Mouse (Mus musculus): ENCODE results near the gene Hps5. TPM values are rescaled to one million over a fixed set of nuclear protein-coding genes. Genes with fewer than 3 reads are reported as not detected.
"Not testable (repeated sequence)": the region's sequence is repeated elsewhere in the genome, so short reads cannot be mapped to it uniquely, and the experiment has no call there.

Gene Hps5
- polyA plus RNA-seq, 1 experiment from 2014 or later: 13.2 TPM

GRCm38 (mm10) chr7:46751490-46751889 lies 44.4 kb downstream of the Hps5 start, which contains the start of gene Saa2:
TSS of gene Saa2 (plus strand) at chr7:46751790.
- WGBS: 69% methylated on average over 3 of the region's 3 CpGs
- Histone ChIP-seq H3K27me3 (no peaks in the 10 kb centered on the region), H3K36me3 (no peaks in the 10 kb centered on the region), H3K4me2 (no peak within 1 kb of the TSS), H3K4me1 (replicated peaks) (no peaks in the 10 kb centered on the region), H3K9me3 (no peaks in the 10 kb centered on the region), H3K9ac (no peak within 1 kb of the TSS), H3K27ac (replicated peaks) (no peak within 1 kb of the TSS), H3K4me3 (no peak within 1 kb of the TSS)
- ATAC-seq (ENCODE audit: low FRiP score, low read depth): no peak

GRCm38 (mm10) chr7:46748459-46748858 lies 47.4 kb downstream of the Hps5 start:
- Histone ChIP-seq H3K27ac (replicated peaks) (no peak overlapping the region), H3K4me3 (no peak overlapping the region), H3K9me3 (no peaks in the 10 kb centered on the region), H3K4me2 (no peak overlapping the region), H3K9ac (no peak overlapping the region), H3K27me3 (no peaks in the 10 kb centered on the region), H3K36me3 (no peaks in the 10 kb centered on the region), H3K4me1 (replicated peaks) (no peaks in the 10 kb centered on the region)
- ATAC-seq (ENCODE audit: low FRiP score, low read depth): no peak
- 25% methylated on average over 3 of the region's 3 CpGs for WGBS

- no peak for ATAC-seq (ENCODE audit: low FRiP score, low read depth)
- H3K27ac ChIP-seq (replicated peaks): no peak overlapping the region
- no peaks in the 10 kb centered on the region for H3K9me3 ChIP-seq
- 91% methylated on average over 7 of the region's 7 CpGs for WGBS
- H3K27me3 ChIP-seq: no peaks in the 10 kb centered on the region
- H3K4me2 ChIP-seq: no peak overlapping the region
- H3K36me3 ChIP-seq: no peaks in the 10 kb centered on the region
- H3K4me1 ChIP-seq (replicated peaks): no peaks in the 10 kb centered on the region
- H3K4me3 ChIP-seq: no peak overlapping the region
- no peak overlapping the region for H3K9ac ChIP-seq
Measured at GRCm38 (mm10) chr7:46746381-46746780, 49.5 kb downstream of the Hps5 start.

DNA sequence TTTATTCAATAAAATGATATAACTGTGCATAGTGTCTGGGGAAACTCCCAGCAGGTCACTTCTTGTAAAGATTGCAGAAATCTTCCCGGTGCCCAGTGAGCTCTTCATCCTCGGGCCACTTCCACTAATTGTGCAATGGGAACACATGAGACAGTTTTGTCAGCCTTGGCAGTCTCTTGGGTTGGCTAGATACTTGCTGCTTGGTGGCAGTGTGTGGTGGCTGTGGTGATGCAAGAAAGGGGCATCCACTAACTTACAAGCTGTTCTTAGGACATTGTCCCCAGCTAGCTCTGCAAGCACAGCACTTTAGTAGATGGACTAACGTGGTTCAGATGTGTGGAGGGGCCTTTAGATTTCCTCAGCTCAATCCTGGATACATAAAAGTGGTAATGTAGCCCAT lies 50.0 kb downstream of the Hps5 start:
- no peak for ATAC-seq (ENCODE audit: low FRiP score, low read depth)
- Histone ChIP-seq H3K9ac (no peak overlapping the region), H3K9me3 (no peaks in the 10 kb centered on the region), H3K4me1 (replicated peaks) (no peaks in the 10 kb centered on the region), H3K27ac (replicated peaks) (no peak overlapping the region), H3K4me2 (no peak overlapping the region), H3K36me3 (no peaks in the 10 kb centered on the region), H3K4me3 (no peak overlapping the region), H3K27me3 (no peaks in the 10 kb centered on the region)
- WGBS: 88% methylated on average over 3 of the region's 3 CpGs

DNA sequence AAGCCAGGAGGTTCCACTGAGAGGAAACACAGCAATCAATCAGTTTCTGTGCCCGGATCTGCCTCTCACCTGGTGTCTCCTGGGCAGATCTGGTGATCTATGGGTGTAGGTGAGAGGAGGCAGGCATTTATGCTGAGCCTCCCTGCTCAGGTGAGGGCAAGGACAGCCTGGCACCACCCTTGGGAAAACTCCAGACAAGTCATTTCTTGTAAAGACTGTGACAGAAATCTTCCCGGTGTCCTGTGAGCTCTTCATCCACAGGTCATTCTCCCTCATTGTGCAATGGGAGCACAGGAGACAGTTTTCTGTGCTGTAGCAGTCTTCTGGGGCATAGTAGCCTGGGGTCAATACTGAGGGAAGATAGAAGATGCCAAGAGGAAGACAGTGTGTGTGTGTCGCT lies 53.0 kb downstream of the Hps5 start, which contains the start of gene Saa1:
Gene Saa1 (minus strand): TSS at position 101 of the 400 bp plus-strand sequence.
- H3K27ac ChIP-seq (replicated peaks); H3K4me3 ChIP-seq; H3K9me3 ChIP-seq; H3K9ac ChIP-seq; ATAC-seq (ENCODE audit: low FRiP score, low read depth); H3K27me3 ChIP-seq; H3K4me1 ChIP-seq (replicated peaks); H3K4me2 ChIP-seq; H3K36me3 ChIP-seq: not testable (repeated sequence)
- WGBS: 81% methylated on average over 3 of the region's 3 CpGs

- H3K27ac ChIP-seq (replicated peaks); H3K4me3 ChIP-seq; H3K9me3 ChIP-seq; H3K27me3 ChIP-seq; H3K9ac ChIP-seq; ATAC-seq (ENCODE audit: low FRiP score, low read depth); H3K4me1 ChIP-seq (replicated peaks); H3K36me3 ChIP-seq; H3K4me2 ChIP-seq: not testable (repeated sequence)
- WGBS: 82% methylated on average over 5 of the region's 5 CpGs
Measured at GRCm38 (mm10) chr7:46740041-46740440, 55.8 kb downstream of the Hps5 start.

- H3K36me3 ChIP-seq: no peaks in the 10 kb centered on the region
- H3K27me3 ChIP-seq: no peaks in the 10 kb centered on the region
- no peak overlapping the region for H3K4me2 ChIP-seq
- WGBS: 82% methylated on average over 12 of the region's 12 CpGs
- no peak overlapping the region for H3K27ac ChIP-seq (replicated peaks)
- no peaks in the 10 kb centered on the region for H3K4me1 ChIP-seq (replicated peaks)
- no peak for ATAC-seq (ENCODE audit: low FRiP score, low read depth)
- no peak overlapping the region for H3K9ac ChIP-seq
- no peaks in the 10 kb centered on the region for H3K9me3 ChIP-seq
- H3K4me3 ChIP-seq: no peak overlapping the region
Measured at GRCm38 (mm10) chr7:46738561-46739460, 57.1 kb downstream of the Hps5 start.

- no peak for ATAC-seq (ENCODE audit: low FRiP score, low read depth)
- no peak overlapping the region for H3K27ac ChIP-seq (replicated peaks)
- H3K27me3 ChIP-seq: no peaks in the 10 kb centered on the region
- H3K4me2 ChIP-seq: no peak overlapping the region
- H3K4me3 ChIP-seq: no peak overlapping the region
- H3K9ac ChIP-seq: no peak overlapping the region
- WGBS: 85% methylated on average over 2 of the region's 2 CpGs
- no peaks in the 10 kb centered on the region for H3K9me3 ChIP-seq
- H3K36me3 ChIP-seq: no peaks in the 10 kb centered on the region
- H3K4me1 ChIP-seq (replicated peaks): no peaks in the 10 kb centered on the region
Measured at GRCm38 (mm10) chr7:46734983-46735382, 60.9 kb downstream of the Hps5 start.

DNA sequence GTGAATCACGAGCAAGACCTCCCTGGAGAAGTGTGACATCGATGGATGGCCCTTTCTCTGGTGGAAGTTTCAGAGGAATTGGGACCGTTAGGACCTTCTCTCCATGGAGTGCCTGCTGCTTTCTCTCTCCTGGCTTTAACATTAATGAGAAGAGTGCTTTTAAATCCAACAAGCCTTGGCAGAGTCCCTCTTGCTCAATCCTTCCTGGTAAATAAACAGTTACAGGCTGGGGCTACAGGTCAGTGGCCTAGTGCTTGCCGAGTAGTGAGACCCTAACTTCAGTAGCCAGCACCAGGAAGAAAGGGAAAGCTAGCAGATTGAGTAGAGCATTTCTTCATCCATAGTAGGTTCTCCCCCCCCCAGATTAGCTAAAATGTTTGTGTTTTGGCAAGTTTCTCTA lies 63.4 kb downstream of the Hps5 start, which contains the start of gene Saa4:
Gene Saa4 (minus strand): TSS at position 146 of the 400 bp plus-strand sequence.
- Histone ChIP-seq H3K4me3 (no peak within 1 kb of the TSS), H3K36me3 (no peaks in the 10 kb centered on the region), H3K4me2 (no peak within 1 kb of the TSS), H3K27ac (replicated peaks) (no peak within 1 kb of the TSS), H3K4me1 (replicated peaks) (no peaks in the 10 kb centered on the region), H3K9ac (no peak within 1 kb of the TSS), H3K27me3 (no peaks in the 10 kb centered on the region), H3K9me3 (no peaks in the 10 kb centered on the region)
- ATAC-seq (ENCODE audit: low FRiP score, low read depth): no peak
- 86% methylated on average over 4 of the region's 4 CpGs for WGBS

- H3K4me2 ChIP-seq: no peak overlapping the region
- no peak overlapping the region for H3K27ac ChIP-seq (replicated peaks)
- no peaks in the 10 kb centered on the region for H3K4me1 ChIP-seq (replicated peaks)
- H3K4me3 ChIP-seq: no peak overlapping the region
- WGBS: 88% methylated on average over 1 of the region's 1 CpGs
- no peaks in the 10 kb centered on the region for H3K9me3 ChIP-seq
- no peaks in the 10 kb centered on the region for H3K36me3 ChIP-seq
- ATAC-seq (ENCODE audit: low FRiP score, low read depth): no peak
- H3K27me3 ChIP-seq: no peaks in the 10 kb centered on the region
- H3K9ac ChIP-seq: no peak overlapping the region
Measured at GRCm38 (mm10) chr7:46727584-46727983, 68.3 kb downstream of the Hps5 start.

- Histone ChIP-seq H3K4me2 (no peak overlapping the region), H3K4me1 (replicated peaks) (no peaks in the 10 kb centered on the region), H3K9me3 (no peaks in the 10 kb centered on the region), H3K4me3 (no peak overlapping the region), H3K9ac (no peak overlapping the region), H3K27me3 (0 out of 2 replicates have a peak, but pooled peaks cover 2% of the 10 kb centered on the region), H3K27ac (replicated peaks) (no peak overlapping the region), H3K36me3 (no peaks in the 10 kb centered on the region)
- no peak for ATAC-seq (ENCODE audit: low FRiP score, low read depth)
- WGBS: 78% methylated on average over 5 of the region's 5 CpGs
Measured at GRCm38 (mm10) chr7:46724396-46724795, 71.5 kb downstream of the Hps5 start.

DNA sequence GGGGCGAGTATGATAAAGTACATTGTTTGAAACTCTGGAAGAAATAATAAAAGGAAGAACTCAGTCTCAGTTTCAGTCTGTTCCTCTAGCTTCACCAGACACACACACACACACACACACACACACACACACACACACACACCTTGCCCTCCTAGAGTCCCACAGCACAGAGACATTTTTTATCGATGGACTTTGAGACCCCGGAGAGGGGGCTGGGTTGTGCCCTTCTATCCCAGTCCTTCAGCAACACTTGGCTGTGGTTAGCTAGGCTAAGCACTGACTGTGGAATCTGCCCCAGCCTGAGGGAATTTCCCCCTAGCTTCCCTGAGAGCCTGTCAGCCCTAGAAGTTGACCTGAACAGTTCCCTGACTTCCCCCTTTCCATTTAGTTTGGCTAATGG lies 72.0 kb downstream of the Hps5 start:
- Histone ChIP-seq H3K36me3 (no peaks in the 10 kb centered on the region), H3K4me3 (no peak overlapping the region), H3K4me2 (no peak overlapping the region), H3K27ac (replicated peaks) (no peak overlapping the region), H3K9ac (no peak overlapping the region), H3K9me3 (no peaks in the 10 kb centered on the region), H3K27me3 (0 out of 2 replicates have a peak, but pooled peaks cover 2% of the 10 kb centered on the region), H3K4me1 (replicated peaks) (no peaks in the 10 kb centered on the region)
- WGBS: 85% methylated on average over 3 of the region's 3 CpGs
- ATAC-seq (ENCODE audit: low FRiP score, low read depth): no peak
